Mouse (Mus musculus) CD4-positive naive resting alpha-beta T cell, adult 76 days (primary cell): ENCODE results near the gene Gm20518. TPM values are rescaled to one million over a fixed set of nuclear protein-coding genes. Genes with fewer than 3 reads are reported as not detected.

Experiments
- total RNA-seq: library from RNA; stranded (reverse); gene quantifications from one replicate; pipeline ENCODE4 v1.2.4, GENCODE M21; 2023

Gm20518 gene
- total RNA-seq: 4.2 TPM

GRCm38 (mm10) chr16:17891567-17891959, at the start of gene Gm20518:
TSS of gene Gm20518 (minus strand) at chr16:17891671.

GRCm38 (mm10) chr16:17928087-17928580, 36.7 kb upstream of the Gm20518 start, which contains the start of gene Slc25a1:
TSS of gene Slc25a1 (minus strand) at chr16:17928219.

DNA sequence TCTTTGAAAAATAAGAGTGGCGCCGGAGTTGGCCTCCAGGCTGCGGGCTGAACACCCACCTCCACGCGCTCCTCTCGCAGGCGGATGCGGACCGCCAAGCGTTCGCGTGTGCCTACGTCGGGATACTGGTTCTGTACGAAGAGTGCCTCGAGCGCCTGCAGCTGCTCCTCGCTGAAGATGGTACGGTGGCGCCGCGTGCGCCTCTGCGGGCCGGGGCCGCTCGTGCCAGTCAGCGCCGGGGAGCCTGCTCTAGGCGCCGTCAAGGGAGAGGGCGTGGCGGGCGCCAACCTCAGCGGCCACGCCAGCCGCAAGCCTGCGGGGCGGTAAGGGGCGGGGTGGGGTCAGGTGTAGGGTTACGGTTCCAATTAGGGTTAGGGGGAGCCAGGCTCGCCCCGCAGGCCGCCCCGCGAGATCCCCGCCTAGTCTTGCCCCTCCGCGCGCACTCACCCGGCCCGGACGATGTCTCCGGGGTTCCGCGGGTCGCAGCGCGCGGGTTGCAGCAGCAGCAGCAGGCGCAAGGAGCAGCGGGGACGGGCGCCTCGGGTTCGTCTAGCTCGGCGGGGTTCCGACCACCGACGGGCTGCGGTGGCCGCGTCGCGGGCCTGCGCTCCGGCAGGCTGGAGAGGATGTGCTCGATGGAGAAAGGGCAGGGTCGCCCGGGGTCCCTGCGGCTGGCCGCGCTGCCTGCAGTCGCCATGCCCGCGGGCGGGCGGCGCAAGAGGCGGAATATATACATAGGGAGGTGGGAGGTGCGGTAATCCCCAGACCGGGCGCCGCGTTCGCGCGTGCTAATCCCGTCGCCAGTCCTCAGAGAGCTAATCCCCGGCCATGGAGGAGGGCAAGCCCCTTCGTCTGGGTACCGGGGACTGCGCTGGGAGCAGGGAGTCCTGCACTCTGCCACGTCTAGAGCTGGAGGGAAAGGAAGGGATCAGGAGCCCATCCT, 23.1 kb upstream of the Gm20518 start, which contains the start of gene Gsc2:
Gene Gsc2 (minus strand): TSS at position 753 of the 943 bp plus-strand sequence.

GRCm38 (mm10) chr16:17911052-17911595, 19.7 kb upstream of the Gm20518 start, which contains the start of gene Ess2:
TSS of gene Ess2 (minus strand) at chr16:17911348.

DNA sequence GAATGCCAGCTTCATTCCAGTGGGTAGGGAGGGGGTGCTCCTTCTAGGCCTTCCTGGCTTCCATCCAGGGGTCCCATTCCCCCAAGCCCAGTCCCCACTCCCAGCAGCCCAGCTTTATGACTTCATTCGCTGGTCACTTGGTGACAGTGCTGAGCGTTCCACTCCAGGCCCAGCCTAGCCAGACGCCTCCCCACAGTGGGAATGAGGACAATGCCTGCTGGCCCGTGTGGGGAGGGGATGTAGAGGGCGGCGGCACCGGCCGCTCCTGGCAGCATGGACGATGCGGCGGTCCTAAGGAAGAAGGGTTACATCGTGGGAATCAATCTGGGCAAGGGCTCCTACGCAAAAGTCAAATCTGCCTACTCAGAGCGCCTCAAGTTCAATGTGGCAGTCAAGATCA, 7.0 kb upstream of the Gm20518 start, which contains the start of the genes Dgcr2 and Tssk2:
Gene Dgcr2 (minus strand): TSS at position 101 of the 400 bp plus-strand sequence.
Gene Tssk2 (plus strand): TSS at position 176 of the 400 bp plus-strand sequence.

GRCm38 (mm10) chr16:17893923-17894322, 2.5 kb upstream of the Gm20518 start, which contains the start of gene Tssk1:
TSS of gene Tssk1 (plus strand) at chr16:17894223.

DNA sequence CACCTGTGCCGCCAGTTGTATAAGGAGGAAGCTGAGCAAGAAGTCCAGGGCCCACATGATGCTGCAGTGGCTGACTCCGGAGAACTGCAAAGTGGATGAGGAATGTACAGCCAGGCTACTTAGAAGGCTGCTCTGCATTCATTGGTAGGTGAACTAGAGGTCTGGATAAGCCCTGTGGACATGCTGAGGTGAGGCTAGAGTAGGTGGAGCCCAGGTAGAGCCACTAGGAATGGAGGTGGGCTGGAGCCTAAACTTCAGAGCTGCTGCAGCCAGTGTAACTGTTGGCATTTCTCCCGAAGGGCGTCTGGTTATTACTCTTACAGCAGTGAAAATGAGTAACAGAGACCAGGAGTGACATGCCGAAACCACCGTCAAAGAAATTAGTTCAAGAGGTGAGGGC, 53.4 kb downstream of the Gm20518 start, which contains the start of gene Car15:
Gene Car15 (minus strand): TSS at position 314 of the 400 bp plus-strand sequence.

DNA sequence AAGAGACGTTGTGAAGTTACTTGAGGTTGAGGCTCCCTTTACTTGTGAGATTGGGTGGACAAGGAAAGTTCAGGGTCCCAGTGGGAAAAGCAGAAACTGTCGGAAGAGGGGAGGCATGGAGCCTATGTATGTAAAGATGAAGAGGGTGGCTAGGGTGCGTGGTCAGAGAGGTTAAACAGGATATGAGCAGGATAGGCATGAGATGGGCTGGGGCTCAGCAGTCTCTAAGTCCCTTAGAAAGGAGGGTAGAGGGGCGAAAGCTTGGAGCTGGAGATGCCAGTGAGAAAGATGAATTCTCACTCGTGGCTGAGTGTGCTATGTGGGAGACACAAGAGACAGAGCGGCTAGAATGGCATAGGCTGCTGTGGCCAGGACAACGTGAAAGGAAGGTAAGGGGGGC, 58.6 kb downstream of the Gm20518 start, which contains the start of gene B830017H08Rik:
Gene B830017H08Rik (plus strand): TSS at position 301 of the 400 bp plus-strand sequence.

DNA sequence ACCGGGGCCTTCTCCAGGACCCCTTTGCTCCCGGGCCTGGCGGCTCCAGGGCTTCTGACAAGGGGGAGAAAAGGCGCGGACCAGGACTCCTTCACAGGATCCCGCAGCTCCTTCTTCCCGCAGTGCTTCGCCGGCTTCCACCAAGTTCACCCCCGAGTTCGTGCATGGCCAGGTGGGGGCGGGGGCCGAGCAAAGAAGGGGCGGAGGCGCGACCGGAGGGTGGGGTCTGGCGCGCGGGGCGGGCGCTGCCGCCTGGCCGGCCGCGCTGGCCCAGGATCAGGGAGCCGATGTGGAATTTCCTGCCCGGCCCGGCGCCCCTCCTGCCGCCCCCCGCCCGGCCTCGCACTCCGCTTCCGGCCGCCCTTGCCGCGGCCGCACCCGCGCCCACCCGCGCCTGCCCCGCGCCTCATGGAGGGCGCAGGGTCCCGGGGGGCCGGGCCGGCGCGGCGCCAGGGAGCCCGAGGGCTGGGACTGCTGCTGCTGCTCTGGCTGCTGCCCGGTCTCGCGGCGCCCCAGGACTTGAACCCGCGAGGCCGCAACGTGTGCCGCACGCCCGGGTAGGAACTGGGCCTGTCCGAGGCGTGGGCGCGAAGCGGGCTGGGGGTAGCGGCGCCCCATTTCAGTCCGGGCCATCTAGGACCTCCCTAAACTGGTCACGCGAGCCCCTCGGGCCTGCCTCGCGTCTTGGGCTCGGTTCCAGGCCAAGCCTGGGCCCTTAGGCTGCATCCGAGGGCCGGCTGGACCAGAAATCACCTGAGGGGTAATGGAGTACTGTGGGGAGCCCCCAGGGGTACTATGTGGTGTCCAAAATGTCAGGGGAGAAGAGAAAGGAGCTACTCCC, 94.3 kb downstream of the Gm20518 start, which contains the start of gene Scarf2:
Gene Scarf2 (plus strand): TSS at position 312 of the 841 bp plus-strand sequence.

Other genes with a start within 250 kb of the Gm20518 start
- gene Ccdc74a, start 245.2 kb downstream of the Gm20518 start, total RNA-seq: not detected
- 147 TPM for gene Med15, start 158.8 kb downstream of the Gm20518 start, total RNA-seq
- 11.3 TPM for gene Klhl22, start 132.1 kb downstream of the Gm20518 start, total RNA-seq
- not detected for gene Scarf2, start 94.4 kb downstream of the Gm20518 start, total RNA-seq
- gene B830017H08Rik, start 58.5 kb downstream of the Gm20518 start, total RNA-seq: not detected
- gene Car15, start 53.3 kb downstream of the Gm20518 start, total RNA-seq: 22.5 TPM
- gene Tssk1, start 2.6 kb upstream of the Gm20518 start, total RNA-seq: not detected
- gene Dgcr2, start 6.9 kb upstream of the Gm20518 start, total RNA-seq: 71.5 TPM
- gene Tssk2, start 7.0 kb upstream of the Gm20518 start, total RNA-seq: not detected
- gene Ess2, start 19.7 kb upstream of the Gm20518 start, total RNA-seq: 70.1 TPM
- not detected for gene Gsc2, start 23.4 kb upstream of the Gm20518 start, total RNA-seq
- gene Slc25a1, start 36.5 kb upstream of the Gm20518 start, total RNA-seq: 19.6 TPM
- gene Vpreb2, start 88.8 kb upstream of the Gm20518 start, total RNA-seq: not detected
- gene Dgcr6, start 161.2 kb upstream of the Gm20518 start, total RNA-seq: 4.8 TPM
- gene Prodh, start 198.5 kb upstream of the Gm20518 start, total RNA-seq: 4.7 TPM
- gene Rtn4r, start 236.0 kb upstream of the Gm20518 start, total RNA-seq: not detected